Mouse (Mus musculus): ENCODE measurements around the gene Pik3ip1. TPM values are rescaled to one million over a fixed set of nuclear protein-coding genes. Genes with fewer than 3 reads are reported as not detected.

Gene Pik3ip1
- 6.7 and 8.3 TPM in 2 replicates for polyA plus RNA-seq (2012; rRNA removed; ENCODE audit: low replicate concordance)

GRCm38 (mm10) chr11:3329891-3330451, at the start of gene Pik3ip1:
Gene Pik3ip1, plus strand, starts transcription at chr11:3330401.

GRCm38 (mm10) chr11:3288521-3289301, 41.5 kb upstream of the Pik3ip1 start, which contains the start of gene Patz1:
Gene Patz1, plus strand, starts transcription at chr11:3288874.

Other genes starting within 250 kb of the Pik3ip1 start
- 13.9 and 19.6 TPM in 2 replicates for gene Sfi1, start 136.9 kb upstream of the Pik3ip1 start, polyA plus RNA-seq (2012; rRNA removed; ENCODE audit: low replicate concordance)
- gene Eif4enif1, start 128.0 kb upstream of the Pik3ip1 start, polyA plus RNA-seq (2012; rRNA removed; ENCODE audit: low replicate concordance) = 22.9 and 30.3 TPM in 2 replicates
- gene Drg1, start 64.0 kb upstream of the Pik3ip1 start, polyA plus RNA-seq (2012; rRNA removed; ENCODE audit: low replicate concordance) = 3.3 and 3.5 TPM in 2 replicates
- gene Patz1, start 41.5 kb upstream of the Pik3ip1 start, polyA plus RNA-seq (2012; rRNA removed; ENCODE audit: low replicate concordance) = 11.2 and 16.9 TPM in 2 replicates
- 44.2 and 68.7 TPM in 2 replicates for gene Limk2, start 78.8 kb downstream of the Pik3ip1 start, polyA plus RNA-seq (2012; rRNA removed; ENCODE audit: low replicate concordance)
- 27.5 and 28.0 TPM in 2 replicates for gene Rnf185, start 122.0 kb downstream of the Pik3ip1 start, polyA plus RNA-seq (2012; rRNA removed; ENCODE audit: low replicate concordance)
- gene Pla2g3, start 157.9 kb downstream of the Pik3ip1 start, polyA plus RNA-seq (2012; rRNA removed; ENCODE audit: low replicate concordance) = 0.40 and 0.54 TPM in 2 replicates
- 20.9 and 23.9 TPM in 2 replicates for gene Inpp5j, start 174.4 kb downstream of the Pik3ip1 start, polyA plus RNA-seq (2012; rRNA removed; ENCODE audit: low replicate concordance)
- 139 and 181 TPM in 2 replicates for gene Selenom, start 184.3 kb downstream of the Pik3ip1 start, polyA plus RNA-seq (2012; rRNA removed; ENCODE audit: low replicate concordance)
- gene Smtn, start 210.2 kb downstream of the Pik3ip1 start, polyA plus RNA-seq (2012; rRNA removed; ENCODE audit: low replicate concordance) = 46.1 and 64.2 TPM in 2 replicates

Measured in duodenum, adult 2 months (tissue).